Mouse (Mus musculus): ENCODE measurements around the gene Kcnma1.

DNA sequence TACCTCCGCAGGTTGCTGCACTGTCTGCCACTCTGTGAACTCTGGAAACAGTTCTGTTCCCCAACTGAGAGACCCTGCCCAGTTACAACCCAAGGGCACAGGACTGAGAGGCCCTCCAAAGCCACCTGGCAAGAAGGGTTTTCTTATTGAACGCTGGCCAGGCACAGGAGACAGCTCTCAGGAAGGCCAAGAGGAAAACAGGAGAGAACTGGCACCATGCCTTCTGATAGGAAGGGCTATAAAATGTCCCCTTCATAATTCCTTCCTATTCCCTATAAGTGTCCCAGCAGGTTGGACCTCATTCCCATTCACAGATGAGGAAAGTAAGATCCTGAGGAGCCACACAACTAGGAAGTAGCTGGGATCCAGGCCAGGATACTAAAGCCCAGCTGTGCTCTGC lies 39.6 kb downstream of the Kcnma1 start:
- TF ChIP-seq EP300 (IDR thresholded peaks at IDR 0.05): no peak
- no peak for TF ChIP-seq CTCF (IDR thresholded peaks at IDR 0.05)

Data from lung, postnatal 0 days (tissue).